Mouse (Mus musculus) kidney, adult 18-20 months (tissue): Measurements from ENCODE around the gene Slc16a4.
"Not testable (repeated sequence)": the region's sequence is repeated elsewhere in the genome, so short reads cannot be mapped to it uniquely, and the experiment has no call there.

Source experiments
- DNase-seq: peaks from one replicate; pipeline ENCODE4 v3.0.0; 2021

Slc16a4 gene

DNA sequence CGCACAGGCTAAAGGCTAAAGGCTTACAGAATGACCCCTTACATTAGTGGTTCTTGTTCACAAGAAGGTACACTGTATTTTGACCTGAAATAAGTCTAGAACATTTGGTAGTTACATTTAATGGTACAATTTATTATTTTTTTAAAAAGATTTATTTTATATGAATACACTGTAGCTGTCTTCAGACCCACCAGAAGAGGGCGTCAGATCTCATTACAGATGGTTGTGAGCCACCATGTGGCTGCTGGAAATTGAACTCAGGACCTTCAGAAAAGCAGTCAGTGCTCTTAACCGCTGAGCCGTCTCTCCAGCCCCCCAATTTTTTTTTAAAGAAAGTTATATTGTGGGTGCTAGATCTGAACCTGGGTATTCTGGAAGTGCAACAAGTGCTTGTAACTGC, 5.9 kb downstream of the Slc16a4 start:
- DNase-seq = not testable (repeated sequence)

DNA sequence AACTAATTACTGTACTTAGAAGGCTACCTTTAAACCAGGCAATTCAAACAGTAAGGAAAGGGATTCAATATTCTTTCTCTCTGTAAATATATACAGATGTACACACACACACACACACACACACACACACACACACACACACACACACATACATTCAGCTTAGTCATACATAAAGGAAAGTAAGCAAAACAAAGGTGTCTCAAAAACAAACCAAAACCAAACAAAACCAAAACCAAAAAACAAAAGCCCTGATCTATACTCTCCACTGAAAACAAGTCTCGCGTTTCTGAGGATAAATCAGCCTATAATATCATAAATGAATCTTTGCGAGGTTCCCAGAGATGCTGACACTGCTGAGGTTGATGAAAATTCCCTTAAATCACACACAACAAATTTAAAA, 26.3 kb downstream of the Slc16a4 start:
- DNase-seq = no peak

GRCm38 (mm10) chr3:107321141-107321540, 30.1 kb downstream of the Slc16a4 start:
- DNase-seq = no peak

GRCm38 (mm10) chr3:107321776-107322175, 30.7 kb downstream of the Slc16a4 start:
- DNase-seq = no peak

GRCm38 (mm10) chr3:107326442-107326841, 35.4 kb downstream of the Slc16a4 start:
- no peak for DNase-seq

GRCm38 (mm10) chr3:107330503-107331424, 39.7 kb downstream of the Slc16a4 start:
- DNase-seq = peak; percentile 25

DNA sequence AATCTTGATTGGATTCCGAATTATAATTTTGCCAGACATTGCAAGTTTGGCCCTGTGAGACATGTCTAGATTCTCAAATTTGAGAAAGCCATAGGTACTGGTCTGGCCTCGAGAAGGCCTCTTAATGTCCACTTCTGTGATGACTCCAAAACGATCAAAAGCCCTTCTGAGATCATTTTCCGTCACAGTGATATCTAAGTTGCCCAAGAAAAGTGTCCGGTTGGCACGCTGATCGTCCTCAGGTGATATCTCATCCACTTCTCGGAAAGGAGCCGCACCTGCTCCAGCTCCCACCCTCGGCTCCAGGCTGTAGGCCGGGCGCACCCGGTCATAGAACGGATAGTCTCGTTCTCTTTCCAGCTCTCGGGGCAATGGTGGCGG, 40.7 kb downstream of the Slc16a4 start:
- DNase-seq = no peak

GRCm38 (mm10) chr3:107332127-107332959, 41.3 kb downstream of the Slc16a4 start:
- peak; percentile 74 for DNase-seq

DNA sequence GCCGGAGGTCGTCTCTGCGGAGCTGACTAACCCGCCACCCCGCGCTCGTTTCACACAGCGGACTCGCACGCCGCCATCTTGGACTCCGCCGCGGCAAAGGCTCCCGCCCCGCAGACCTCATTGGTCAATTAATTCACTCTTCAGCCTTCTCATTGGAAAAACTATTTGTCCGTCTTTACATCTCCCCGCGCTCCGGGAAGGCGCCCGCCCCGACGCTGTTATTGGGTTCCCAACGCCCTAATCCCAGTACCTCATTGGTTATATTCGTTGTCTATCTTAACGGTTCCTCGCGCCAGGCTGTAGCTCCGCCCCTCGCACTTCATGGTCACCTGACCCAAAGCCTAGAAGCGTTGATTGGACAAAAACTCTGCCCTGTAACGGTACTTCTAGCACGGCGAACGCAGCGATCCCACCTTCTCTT, 41.9 kb downstream of the Slc16a4 start:
- DNase-seq = peak; percentile 94

DNA sequence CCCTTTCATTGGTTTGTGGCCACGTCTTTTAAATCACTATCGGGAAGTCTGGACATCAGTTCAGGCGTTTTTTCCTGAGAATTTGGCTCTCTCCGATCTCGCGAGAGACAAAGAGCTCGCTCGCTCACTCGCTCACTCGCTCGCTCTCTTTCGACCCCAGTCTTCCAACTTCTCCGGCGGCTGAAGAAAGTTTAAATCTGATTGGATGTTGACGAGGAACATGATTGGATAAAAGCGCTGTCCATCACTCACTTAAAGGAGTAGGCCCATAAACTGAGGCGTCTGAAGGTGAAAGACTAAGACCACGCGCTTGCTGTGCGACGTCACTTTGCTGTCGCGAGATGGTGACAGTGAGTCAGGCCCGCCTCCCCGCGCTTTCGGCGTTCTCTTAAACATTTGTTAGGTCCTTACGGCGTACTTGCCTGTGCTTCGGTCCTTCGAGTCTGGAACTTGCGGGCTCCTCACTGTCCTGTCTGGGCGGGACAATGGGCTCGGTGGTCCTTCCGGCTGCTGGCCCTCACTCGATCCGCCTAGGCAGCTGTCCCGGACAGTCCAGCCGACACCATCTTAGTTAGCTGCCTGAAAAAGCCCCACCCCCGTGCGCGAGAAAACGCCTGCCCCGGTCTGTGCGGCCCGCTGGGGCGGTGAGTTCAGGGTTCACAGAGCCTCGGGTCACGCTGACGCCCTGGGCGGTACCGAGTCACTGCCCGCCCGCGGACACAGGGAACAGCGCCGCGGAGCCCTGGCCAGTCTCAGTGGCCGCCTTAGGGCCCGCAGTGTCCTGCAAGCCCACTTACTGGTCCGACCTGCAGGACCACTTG, 42.6 kb downstream of the Slc16a4 start, which contains the start of gene Rbm15:
Gene Rbm15 (minus strand): TSS at position 293 of the 821 bp plus-strand sequence.
- peak; percentile 97 for DNase-seq

DNA sequence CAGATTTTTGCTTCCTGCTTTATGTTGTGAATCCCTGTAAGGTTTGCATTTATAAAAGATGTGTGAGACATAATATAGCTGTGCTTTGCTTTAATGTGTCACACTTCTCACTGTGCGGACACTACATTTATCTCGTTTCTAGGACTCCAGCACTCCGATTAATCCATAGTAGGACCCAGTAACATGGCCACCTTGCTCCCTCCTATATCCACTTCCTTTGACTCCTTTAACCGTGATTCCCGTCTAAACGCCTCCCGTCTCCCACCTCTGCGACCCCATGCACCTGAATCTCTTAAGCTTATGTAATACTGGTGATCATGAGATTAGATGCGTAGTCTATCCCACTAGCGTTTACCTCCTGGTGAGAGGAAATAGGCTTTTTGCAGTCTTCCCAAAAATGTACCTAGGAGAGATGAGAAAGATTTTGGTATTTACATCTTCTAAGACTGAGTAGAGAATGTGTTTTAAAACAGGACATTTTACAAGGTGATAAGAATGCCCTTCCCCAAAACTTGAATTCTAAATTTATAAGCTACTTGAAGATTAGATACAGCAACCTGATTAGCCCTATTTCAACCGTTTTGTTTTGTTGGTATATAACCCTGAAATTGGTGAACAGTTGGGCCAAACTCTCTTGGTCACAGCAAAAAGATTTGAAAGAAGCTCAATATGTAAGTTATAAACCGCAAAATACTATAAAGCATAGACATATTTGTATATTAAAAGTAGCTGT, 43.3 kb downstream of the Slc16a4 start:
- no peak for DNase-seq

- DNase-seq = no peak
Measured at GRCm38 (mm10) chr3:107343971-107344370, 52.9 kb downstream of the Slc16a4 start.

DNA sequence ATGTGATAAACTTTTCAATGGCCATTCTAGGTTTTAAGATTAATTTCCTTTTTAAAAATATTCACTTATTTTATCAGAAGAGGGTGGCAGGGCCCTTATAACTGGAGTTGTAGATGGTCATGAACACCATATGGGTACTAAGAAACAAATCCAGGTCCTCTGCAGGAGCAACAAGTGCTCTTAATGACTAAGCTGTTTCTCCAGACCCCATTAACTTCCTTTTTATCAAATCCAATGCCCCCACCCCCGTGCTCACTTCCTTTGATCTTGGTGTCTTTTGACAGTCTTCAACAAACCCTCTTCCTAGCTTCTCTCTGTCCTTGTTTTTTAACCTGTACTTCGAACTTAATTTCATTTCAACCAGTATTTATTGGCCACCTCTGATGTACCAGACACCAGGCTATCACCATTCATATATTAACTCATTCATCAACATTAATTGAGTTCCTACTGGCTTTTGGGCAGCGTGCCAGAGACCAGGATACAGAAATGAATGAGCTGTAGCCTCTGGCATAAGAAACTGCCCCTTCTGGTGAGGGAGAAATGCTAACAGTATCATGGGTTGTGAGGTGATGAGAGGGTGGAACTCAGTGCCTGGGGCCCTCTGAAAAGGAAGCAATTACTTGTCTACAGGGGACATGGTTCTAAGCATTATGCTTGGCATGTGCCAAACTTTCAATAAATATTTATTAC, 54.1 kb downstream of the Slc16a4 start:
- no peak for DNase-seq

- no peak for DNase-seq
Measured at GRCm38 (mm10) chr3:107349006-107349405, 58.0 kb downstream of the Slc16a4 start.

- no peak for DNase-seq
Measured at GRCm38 (mm10) chr3:107351706-107352105, 60.7 kb downstream of the Slc16a4 start.

DNA sequence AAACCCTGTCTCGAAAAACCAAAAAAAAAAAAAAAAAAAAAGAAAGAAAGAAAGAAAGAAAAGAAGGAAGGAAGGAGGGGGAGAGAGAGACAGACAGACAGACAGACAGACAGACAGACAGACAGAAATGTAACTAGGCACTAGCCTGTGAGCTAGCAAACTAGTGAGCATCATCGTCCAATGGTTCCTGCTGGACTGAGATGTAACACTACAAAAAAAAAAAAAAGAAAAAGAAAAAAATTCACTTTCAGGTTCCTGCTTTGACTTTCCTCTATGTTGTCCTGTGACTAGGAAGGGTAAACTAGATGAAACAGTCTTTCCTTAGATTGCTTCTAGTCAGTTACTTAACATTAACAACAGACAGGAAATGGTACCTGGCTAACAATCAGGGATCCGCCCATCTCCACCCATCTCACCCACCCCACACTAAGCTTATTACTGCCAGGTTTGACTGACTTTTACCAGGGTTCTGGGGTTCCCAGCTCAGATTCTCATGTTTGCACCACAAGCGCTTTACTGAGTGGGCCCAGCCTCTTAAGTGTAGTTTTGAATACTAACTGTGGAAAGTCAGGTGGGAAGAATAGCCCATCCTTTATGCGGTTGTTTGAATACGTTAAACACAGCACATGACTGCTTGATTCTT, 64.7 kb downstream of the Slc16a4 start:
- DNase-seq = no peak

GRCm38 (mm10) chr3:107356964-107357441, 66.0 kb downstream of the Slc16a4 start:
- peak; percentile 82 for DNase-seq

DNA sequence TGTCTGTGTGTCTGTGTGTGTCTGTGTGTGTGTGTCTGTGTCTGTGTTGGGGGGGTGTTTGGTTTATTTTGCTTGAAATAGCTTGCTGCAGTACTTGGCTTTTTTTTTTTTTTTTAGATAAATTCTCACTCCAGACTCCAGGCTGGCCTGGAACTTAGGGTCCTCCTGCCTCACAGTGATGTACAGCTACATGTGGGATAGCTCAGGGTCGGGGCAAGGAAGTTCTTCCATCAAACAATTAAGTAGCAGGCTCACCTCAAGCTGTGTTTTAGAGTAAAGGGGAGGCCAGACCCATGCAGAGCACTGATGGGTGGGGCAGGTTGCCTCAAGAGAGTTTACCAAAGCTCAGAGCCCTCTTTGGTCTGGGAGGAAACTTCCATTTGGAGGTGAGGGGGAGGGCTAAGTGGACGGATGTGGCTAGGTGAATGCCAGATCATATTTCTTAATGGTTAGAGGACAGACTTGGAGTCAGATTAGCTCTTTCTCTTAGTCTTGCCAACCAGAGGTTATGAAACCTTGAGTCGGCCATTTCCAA, 66.7 kb downstream of the Slc16a4 start:
- no peak for DNase-seq

- DNase-seq = no peak
Measured at GRCm38 (mm10) chr3:107360341-107360740, 69.3 kb downstream of the Slc16a4 start.
